Mouse (Mus musculus) cerebellum, adult 2 months (tissue): Measurements from ENCODE around the gene Cracr2b.

Experiments
- CTCF ChIP-seq: fragments of 200-500 bp; IDR thresholded peaks from 2 replicates; pipeline ENCODE4 v1.5.1; 2011; ENCODE audit warnings: low read depth, mild to moderate bottlenecking, control low read depth, low read length, moderate library complexity, borderline replicate concordance; ENCODE audit not compliant: insufficient read depth
- POLR2A ChIP-seq: fragments of 200-500 bp; IDR thresholded peaks from 2 replicates; pipeline ENCODE4 v1.6.1; 2011; ENCODE audit warnings: low read length, control low read depth, borderline replicate concordance; ENCODE audit not compliant: insufficient read depth

- TF ChIP-seq POLR2A (no peak), CTCF (no peak)
Measured at GRCm38 (mm10) chr7:141460391-141461113, at the start of gene Cracr2b.
